Mouse (Mus musculus) ES-Bruce4 (cell line): ENCODE measurements around the gene Hoxa4. TPM values are rescaled to one million over a fixed set of nuclear protein-coding genes. Genes with fewer than 3 reads are reported as not detected.

Experiments
- H3K27ac ChIP-seq: 2 replicates; pipeline ENCODE4 v1.5.1; 2012; ENCODE audit warnings: low read length, inconsistent platforms; ENCODE audit not compliant: insufficient read depth
- H3K27me3 ChIP-seq: 2 replicates; pipeline ENCODE4 v1.6.1; 2012; ENCODE audit warnings: mild to moderate bottlenecking, low read length, inconsistent platforms; ENCODE audit not compliant: control insufficient read depth, poor library complexity, insufficient read depth, severe bottlenecking
- H3K36me3 ChIP-seq: 2 replicates; pipeline ENCODE4 v1.6.1; 2012; ENCODE audit warnings: inconsistent platforms, mild to moderate bottlenecking, low read length, moderate library complexity; ENCODE audit not compliant: control insufficient read depth, poor library complexity, insufficient read depth, severe bottlenecking
- H3K4me1 ChIP-seq: one replicate; pipeline ENCODE4 v1.8.1; 2011; ENCODE audit warnings: low read length; ENCODE audit not compliant: control insufficient read depth, insufficient read depth
- H3K4me3 ChIP-seq: 2 replicates; pipeline ENCODE4 v1.5.1; 2011; ENCODE audit warnings: low read depth, mild to moderate bottlenecking, low read length
- H3K9ac ChIP-seq: 2 replicates; pipeline ENCODE4 v1.6.1; 2012; ENCODE audit warnings: low read depth, mild to moderate bottlenecking, inconsistent platforms; ENCODE audit not compliant: poor library complexity, severe bottlenecking
- H3K9me3 ChIP-seq: replicated peaks from 2 replicates; pipeline ENCODE4 v1.6.1; 2012; ENCODE audit warnings: mild to moderate bottlenecking, low read length, inconsistent platforms; ENCODE audit not compliant: control insufficient read depth, poor library complexity, insufficient read depth, severe bottlenecking
- CTCF ChIP-seq: IDR thresholded peaks from one replicate; pipeline ENCODE4 v1.8.1; 2011; ENCODE audit warnings: low read depth, low read length
- EP300 ChIP-seq: IDR thresholded peaks from 2 replicates; pipeline ENCODE4 v1.6.1; 2011; ENCODE audit warnings: low read depth, low read length; ENCODE audit not compliant: insufficient read depth
- POLR2A ChIP-seq: IDR thresholded peaks from one replicate; pipeline ENCODE4 v1.8.1; 2011; ENCODE audit warnings: low read length; ENCODE audit not compliant: insufficient read depth
- polyA plus RNA-seq: library from polyadenylated mRNA; stranded (reverse); fragments of >200 nt; gene quantifications from 2 replicates; pipeline ENCODE4 v1.2.4, GENCODE M21; 2011; ENCODE audit warnings: low read depth; ENCODE audit not compliant: missing spikeins, insufficient read depth, insufficient read length

Gene Hoxa4
- polyA plus RNA-seq, 1 experiment = not detected

GRCm38 (mm10) chr6:52190410-52190809 is 1.1 kb downstream of the Hoxa4 start:
- no peak overlapping the region for H3K4me3 ChIP-seq
- no peak overlapping the region for H3K9ac ChIP-seq

DNA sequence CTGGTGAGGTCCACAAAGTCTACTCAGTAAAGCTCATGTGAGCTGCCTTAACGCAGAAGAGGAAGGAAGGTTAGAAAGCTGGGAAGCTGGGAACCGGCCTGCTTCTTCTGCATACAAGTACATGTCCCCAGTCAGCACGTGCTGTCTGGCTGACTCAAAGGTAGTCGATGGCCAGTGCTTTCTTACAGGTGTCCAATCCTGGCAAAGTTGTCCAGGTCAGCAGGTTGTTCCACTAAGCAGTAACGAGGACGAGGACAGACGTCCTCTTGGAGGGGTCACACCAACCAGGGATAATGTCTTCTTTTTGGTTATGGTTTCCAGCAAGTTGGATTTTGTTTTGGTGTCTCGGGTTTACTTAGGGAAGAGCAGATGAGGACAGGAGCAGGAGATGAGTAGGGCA is 1.6 kb downstream of the Hoxa4 start:
- no peaks in the 10 kb centered on the region for H3K36me3 ChIP-seq
- H3K9me3 ChIP-seq = no peaks in the 10 kb centered on the region
- H3K9ac ChIP-seq = no peak overlapping the region
- H3K4me3 ChIP-seq = no peak overlapping the region
- H3K4me1 ChIP-seq = no peaks in the 10 kb centered on the region
- H3K27me3 ChIP-seq = peaks cover 27% of the 10 kb centered on the region
- no peak overlapping the region for H3K27ac ChIP-seq
- TF ChIP-seq EP300 (no peak), CTCF (no peak), POLR2A (no peak)

More at GRCm38 (mm10) chr6:52190410-52190809, 1.1 kb downstream of the Hoxa4 start:
- Histone ChIP-seq H3K27ac (no peak overlapping the region), H3K4me1 (no peaks in the 10 kb centered on the region), H3K27me3 (peaks cover 29% of the 10 kb centered on the region), H3K9me3 (no peaks in the 10 kb centered on the region), H3K36me3 (no peaks in the 10 kb centered on the region)
- TF ChIP-seq EP300 = no peak
- TF ChIP-seq POLR2A = no peak
- no peak for TF ChIP-seq CTCF

GRCm38 (mm10) chr6:52189172-52189591 is 2.4 kb downstream of the Hoxa4 start:
- Histone ChIP-seq H3K9me3 (no peaks in the 10 kb centered on the region), H3K4me3 (no peak overlapping the region), H3K27me3 (peaks cover 26% of the 10 kb centered on the region), H3K27ac (no peak overlapping the region), H3K4me1 (no peaks in the 10 kb centered on the region), H3K9ac (no peak overlapping the region), H3K36me3 (no peaks in the 10 kb centered on the region)
- TF ChIP-seq POLR2A = no peak
- no peak for TF ChIP-seq EP300
- TF ChIP-seq CTCF = no peak

DNA sequence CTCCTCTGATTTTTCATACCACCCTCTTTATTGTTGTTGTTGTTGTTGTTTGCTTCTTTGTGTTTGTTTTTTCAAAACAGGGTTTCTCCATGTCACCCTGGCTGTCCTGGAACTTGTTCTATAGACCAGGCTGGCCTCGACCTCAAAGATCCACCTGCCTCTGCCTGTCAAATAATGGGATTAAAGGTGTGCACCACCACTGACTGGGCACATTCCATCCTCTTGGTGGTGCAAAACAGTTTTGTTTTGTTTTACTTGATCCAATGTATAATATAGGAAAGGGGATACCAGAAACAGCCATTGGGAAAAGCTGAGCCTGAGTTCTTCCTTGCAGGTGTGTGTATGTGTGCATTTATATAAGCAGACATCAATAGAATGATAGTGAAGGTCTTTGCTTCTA is 5.1 kb downstream of the Hoxa4 start:
- Histone ChIP-seq H3K27me3 (peaks cover 19% of the 10 kb centered on the region), H3K27ac (no peak overlapping the region), H3K9ac (no peak overlapping the region), H3K9me3 (no peaks in the 10 kb centered on the region), H3K4me1 (no peaks in the 10 kb centered on the region), H3K36me3 (no peaks in the 10 kb centered on the region), H3K4me3 (no peak overlapping the region)
- TF ChIP-seq EP300 = no peak
- no peak for TF ChIP-seq CTCF
- TF ChIP-seq POLR2A = no peak

GRCm38 (mm10) chr6:52185834-52186233 is 5.7 kb downstream of the Hoxa4 start:
- peaks cover 12% of the 10 kb centered on the region for H3K27me3 ChIP-seq
- no peak overlapping the region for H3K9ac ChIP-seq
- H3K36me3 ChIP-seq = no peaks in the 10 kb centered on the region

DNA sequence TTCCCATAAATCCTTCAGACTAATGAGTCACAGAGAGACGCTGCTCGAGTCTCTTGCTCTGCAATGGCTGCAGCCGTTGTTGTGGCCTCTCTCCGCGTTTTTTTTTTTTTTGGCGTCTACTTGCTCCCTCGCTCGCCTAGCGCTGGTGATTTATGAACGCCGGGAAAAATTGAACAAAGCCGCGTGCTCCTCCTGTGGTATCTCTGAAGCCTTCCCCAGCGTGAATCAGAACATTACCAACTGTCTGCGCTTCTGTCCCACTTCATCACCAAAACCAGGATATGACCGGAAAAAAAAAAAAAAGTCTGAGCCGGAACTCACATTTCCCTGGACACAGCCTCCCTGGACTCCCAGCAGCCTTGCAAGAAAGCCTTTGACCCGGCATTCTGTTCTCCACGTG is 6.3 kb downstream of the Hoxa4 start:
- Histone ChIP-seq H3K9me3 (no peaks in the 10 kb centered on the region), H3K4me1 (no peaks in the 10 kb centered on the region), H3K4me3 (no peak overlapping the region), H3K9ac (no peak overlapping the region), H3K27ac (no peak overlapping the region), H3K36me3 (no peaks in the 10 kb centered on the region), H3K27me3 (peaks cover 13% of the 10 kb centered on the region)
- TF ChIP-seq CTCF (no peak), POLR2A (no peak), EP300 (no peak)

More at GRCm38 (mm10) chr6:52185834-52186233, 5.7 kb downstream of the Hoxa4 start:
- H3K27ac ChIP-seq = no peak overlapping the region
- TF ChIP-seq CTCF = no peak
- no peak for TF ChIP-seq EP300
- no peak for TF ChIP-seq POLR2A
- H3K9me3 ChIP-seq = no peaks in the 10 kb centered on the region
- H3K4me1 ChIP-seq = no peaks in the 10 kb centered on the region
- H3K4me3 ChIP-seq = no peak overlapping the region
